Mouse (Mus musculus) hindbrain, embryonic 16.5 days (tissue): ENCODE results near the gene Trpm6. TPM values are rescaled to one million over a fixed set of nuclear protein-coding genes. Genes with fewer than 3 reads are reported as not detected.

ENCODE experiments used
- ATAC-seq: fragments of 200-750 bp; cut with Nextera tagmentation; 2 replicates; pipeline ENCODE4 v1.8.0; 2017; ENCODE audit warnings: moderate TSS enrichment, moderate library complexity
- H3K27ac ChIP-seq: fragments of 300-500 bp; sonication (generic); 2 replicates; pipeline ENCODE4 v1.5.1; 2014; ENCODE audit warnings: low read depth, mild to moderate bottlenecking, control low read depth, low read length, moderate library complexity
- H3K27me3 ChIP-seq: fragments of 300-500 bp; sonication (generic); replicated peaks from 2 replicates; pipeline ENCODE4 v1.6.1; 2014; ENCODE audit warnings: low read length; ENCODE audit not compliant: control insufficient read depth, insufficient read depth
- H3K36me3 ChIP-seq: fragments of 300-500 bp; sonication (generic); 2 replicates; pipeline ENCODE4 v1.6.1; 2014; ENCODE audit warnings: mild to moderate bottlenecking, low read length, moderate library complexity, mixed read lengths; ENCODE audit not compliant: control insufficient read depth, insufficient read depth
- H3K4me1 ChIP-seq: fragments of 300-500 bp; sonication (generic); 2 replicates; pipeline ENCODE4 v1.6.1; 2014; ENCODE audit warnings: low read depth, low read length; ENCODE audit not compliant: control insufficient read depth, insufficient read depth
- H3K4me2 ChIP-seq: fragments of 300-500 bp; sonication (generic); 2 replicates; pipeline ENCODE4 v1.6.1; 2014; ENCODE audit warnings: mild to moderate bottlenecking, low read length, control low read depth, moderate library complexity
- H3K4me3 ChIP-seq: fragments of 300-500 bp; sonication (generic); 2 replicates; pipeline ENCODE4 v1.5.1; 2014; ENCODE audit warnings: mild to moderate bottlenecking, low read length, control low read depth, moderate library complexity
- H3K9ac ChIP-seq: fragments of 300-500 bp; sonication (generic); 2 replicates; pipeline ENCODE4 v1.6.1; 2014; ENCODE audit warnings: low read depth, mild to moderate bottlenecking, control low read depth, low read length, moderate library complexity
- H3K9me3 ChIP-seq: fragments of 300-500 bp; sonication (generic); 2 replicates; pipeline ENCODE4 v1.6.1; 2014; ENCODE audit warnings: mild to moderate bottlenecking, low read length, moderate library complexity; ENCODE audit not compliant: control insufficient read depth
- WGBS: fragments of 180-500 bp; shearing (Covaris S2); extraction: QIAGEN DNeasy Blood & Tissue Kit; methylation state at CpG from one replicate; pipeline ENCODE4 v1.1.7; 2014; 5-methylcytosine and 5-hydroxymethylcytosine counted together
- polyA plus RNA-seq: library from polyadenylated mRNA; unstranded; fragments of >200 nt; fragmentation: Nextera tagmentation; extraction: Ambion mirVana; gene quantifications from 2 replicates; pipeline ENCODE4 v1.2.1, GENCODE M21; 2015

The Trpm6 gene
- polyA plus RNA-seq, 1 experiment from 2014 or later = 0.43 TPM

GRCm38 (mm10) chr19:18757706-18758105, 7.9 kb downstream of the Trpm6 start:
- Histone ChIP-seq H3K9me3 (no peaks in the 10 kb centered on the region), H3K4me3 (no peak overlapping the region), H3K9ac (no peak overlapping the region), H3K4me1 (no peaks in the 10 kb centered on the region), H3K27me3 (no peaks in the 10 kb centered on the region), H3K4me2 (no peak overlapping the region), H3K27ac (no peak overlapping the region), H3K36me3 (no peaks in the 10 kb centered on the region)
- ATAC-seq = no peak
- 54% methylated on average over 4 of the region's 4 CpGs for WGBS

DNA sequence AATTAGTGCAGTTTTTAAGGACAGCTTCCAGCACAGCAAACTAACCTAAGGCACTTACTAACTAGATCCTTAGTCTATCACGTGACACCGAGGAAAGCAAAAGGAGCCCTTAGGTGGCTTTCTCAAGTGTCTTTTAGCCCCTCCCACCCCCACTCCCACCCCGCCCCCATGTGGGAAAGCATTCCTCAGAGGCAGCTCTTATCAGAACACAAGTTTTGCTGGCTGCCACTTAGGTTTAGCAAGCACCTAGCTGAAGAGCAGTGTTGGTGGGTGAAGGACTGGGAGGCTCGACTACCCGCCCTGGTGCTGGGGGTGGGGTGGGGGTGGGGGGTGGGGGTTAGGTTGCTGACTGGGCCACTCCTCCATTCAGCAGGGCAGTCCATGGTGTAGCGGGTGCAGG, 8.5 kb downstream of the Trpm6 start:
- H3K27ac ChIP-seq = no peak overlapping the region
- no peak overlapping the region for H3K4me2 ChIP-seq
- no peak overlapping the region for H3K4me3 ChIP-seq
- 39% methylated on average over 6 of the region's 6 CpGs for WGBS
- no peaks in the 10 kb centered on the region for H3K27me3 ChIP-seq
- no peaks in the 10 kb centered on the region for H3K36me3 ChIP-seq
- no peaks in the 10 kb centered on the region for H3K9me3 ChIP-seq
- H3K9ac ChIP-seq = no peak overlapping the region
- no peak for ATAC-seq
- no peaks in the 10 kb centered on the region for H3K4me1 ChIP-seq

DNA sequence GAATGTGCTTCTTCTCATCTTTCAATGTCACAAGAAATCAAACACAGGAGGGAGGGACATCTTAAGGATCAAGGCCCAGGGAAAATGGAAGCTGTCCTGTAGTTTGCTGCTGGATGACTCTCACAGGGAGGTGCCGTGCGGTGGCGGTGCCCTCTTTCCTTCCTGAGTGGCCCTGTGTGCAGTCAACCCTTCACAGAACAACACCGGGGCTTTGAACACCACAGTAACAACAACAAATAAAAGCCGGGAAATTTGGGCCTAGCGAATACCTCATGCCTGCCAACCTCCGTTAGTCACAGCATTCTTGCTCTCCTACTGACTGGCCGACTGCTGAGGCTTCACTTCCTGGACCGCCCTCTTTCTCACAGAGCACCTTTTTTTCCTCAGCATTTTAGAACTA, 9.1 kb downstream of the Trpm6 start:
- H3K4me1 ChIP-seq = no peaks in the 10 kb centered on the region
- no peak for ATAC-seq
- H3K9me3 ChIP-seq = no peaks in the 10 kb centered on the region
- no peak overlapping the region for H3K4me3 ChIP-seq
- no peaks in the 10 kb centered on the region for H3K27me3 ChIP-seq
- 25% methylated on average over 9 of the region's 9 CpGs for WGBS
- no peak overlapping the region for H3K9ac ChIP-seq
- H3K36me3 ChIP-seq = no peaks in the 10 kb centered on the region
- no peak overlapping the region for H3K4me2 ChIP-seq
- H3K27ac ChIP-seq = no peak overlapping the region

DNA sequence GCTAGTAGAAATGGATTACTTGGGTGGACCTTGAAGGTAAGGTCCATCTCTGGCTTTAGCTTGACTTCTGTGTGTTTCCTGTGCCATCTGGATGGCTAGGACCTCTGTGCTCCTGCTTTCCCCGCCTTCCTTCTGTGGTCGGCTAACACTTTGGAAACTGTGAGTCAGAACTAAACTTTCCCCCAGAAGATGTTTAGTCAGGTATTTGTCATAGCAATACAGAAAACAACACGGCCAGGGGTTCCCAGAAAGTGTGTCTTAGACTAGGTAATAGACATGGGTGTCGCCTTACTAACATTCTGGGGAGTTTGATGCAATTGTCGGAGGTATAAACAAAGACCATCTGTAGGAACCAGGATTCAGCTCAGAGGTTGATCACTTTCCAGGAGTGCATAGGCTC, 16.6 kb downstream of the Trpm6 start:
- no peak for ATAC-seq
- no peak overlapping the region for H3K9ac ChIP-seq
- 84% methylated on average over 5 of the region's 5 CpGs for WGBS

GRCm38 (mm10) chr19:18771048-18771447, 21.3 kb downstream of the Trpm6 start:
- WGBS = 78% methylated on average over 1 of the region's 1 CpGs

More for the DNA sequence above, 16.6 kb downstream of the Trpm6 start:
- Histone ChIP-seq H3K4me3 (no peak overlapping the region), H3K27me3 (no peaks in the 10 kb centered on the region), H3K36me3 (no peaks in the 10 kb centered on the region), H3K9me3 (no peaks in the 10 kb centered on the region), H3K4me2 (no peak overlapping the region), H3K27ac (no peak overlapping the region), H3K4me1 (no peaks in the 10 kb centered on the region)

DNA sequence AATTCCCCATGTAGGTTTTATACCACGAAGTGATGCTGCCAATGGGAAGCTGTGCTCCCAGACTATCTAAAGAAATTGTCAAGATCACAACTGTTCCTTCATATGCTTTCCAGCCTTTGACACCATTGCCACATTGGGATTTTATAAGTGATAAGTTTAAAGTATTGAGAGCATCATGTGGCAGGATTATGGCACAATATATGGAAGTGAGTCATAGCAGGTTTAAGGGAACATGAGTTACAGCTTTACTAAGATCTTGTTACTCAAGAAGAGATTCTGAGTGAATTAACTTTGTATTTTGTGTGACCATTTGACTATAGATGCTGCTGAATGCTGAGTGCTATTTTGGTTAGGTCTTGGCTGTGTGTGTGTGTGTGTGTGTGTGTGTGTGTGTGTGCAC, 21.8 kb downstream of the Trpm6 start:
- no peaks in the 10 kb centered on the region for H3K36me3 ChIP-seq
- H3K9me3 ChIP-seq = no peaks in the 10 kb centered on the region
- H3K9ac ChIP-seq = no peak overlapping the region
- ATAC-seq = no peak
- no peak overlapping the region for H3K4me3 ChIP-seq
- no peak overlapping the region for H3K4me2 ChIP-seq
- H3K27ac ChIP-seq = no peak overlapping the region
- 85% methylated on average over 1 of the region's 1 CpGs for WGBS
- H3K27me3 ChIP-seq = no peaks in the 10 kb centered on the region
- no peaks in the 10 kb centered on the region for H3K4me1 ChIP-seq

More at GRCm38 (mm10) chr19:18771048-18771447, 21.3 kb downstream of the Trpm6 start:
- Histone ChIP-seq H3K9me3 (no peaks in the 10 kb centered on the region), H3K4me2 (no peak overlapping the region), H3K27ac (no peak overlapping the region), H3K27me3 (no peaks in the 10 kb centered on the region), H3K36me3 (no peaks in the 10 kb centered on the region), H3K4me1 (no peaks in the 10 kb centered on the region), H3K4me3 (no peak overlapping the region), H3K9ac (no peak overlapping the region)
- ATAC-seq = no peak

DNA sequence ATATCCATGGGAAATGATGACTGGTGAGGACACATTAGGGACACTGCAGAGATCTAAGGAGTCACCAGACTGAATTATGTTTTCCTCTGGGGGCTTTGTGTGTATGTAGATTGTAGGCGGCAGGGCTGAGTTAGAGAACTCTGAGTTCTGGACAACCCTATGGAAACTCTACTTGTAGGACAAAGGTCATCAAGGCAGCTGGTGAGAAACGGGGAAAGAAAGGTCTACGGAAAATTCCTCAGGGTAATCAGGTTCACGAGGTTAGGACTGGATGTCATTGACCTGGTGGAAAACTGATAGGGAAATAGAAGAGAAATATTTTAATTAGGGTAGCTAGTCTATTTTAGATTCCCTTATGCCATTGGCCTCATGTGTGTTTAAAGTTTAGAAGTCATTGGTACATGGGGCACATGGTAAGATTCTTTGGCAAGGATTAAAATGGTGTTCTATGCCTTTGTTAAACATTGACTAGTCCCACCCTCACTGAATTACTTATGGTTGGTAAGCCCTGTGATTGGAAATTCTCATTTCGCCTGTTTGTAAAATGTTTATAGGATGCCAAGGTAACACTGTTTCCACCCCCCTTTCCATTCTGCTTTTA, 23.2 kb downstream of the Trpm6 start:
- no peaks in the 10 kb centered on the region for H3K27me3 ChIP-seq
- no peak for ATAC-seq
- H3K9ac ChIP-seq = no peak overlapping the region
- H3K27ac ChIP-seq = no peak overlapping the region
- no peaks in the 10 kb centered on the region for H3K4me1 ChIP-seq
- H3K4me2 ChIP-seq = no peak overlapping the region
- 92% methylated on average over 5 of the region's 5 CpGs for WGBS
- no peak overlapping the region for H3K4me3 ChIP-seq
- H3K9me3 ChIP-seq = no peaks in the 10 kb centered on the region
- H3K36me3 ChIP-seq = no peaks in the 10 kb centered on the region

DNA sequence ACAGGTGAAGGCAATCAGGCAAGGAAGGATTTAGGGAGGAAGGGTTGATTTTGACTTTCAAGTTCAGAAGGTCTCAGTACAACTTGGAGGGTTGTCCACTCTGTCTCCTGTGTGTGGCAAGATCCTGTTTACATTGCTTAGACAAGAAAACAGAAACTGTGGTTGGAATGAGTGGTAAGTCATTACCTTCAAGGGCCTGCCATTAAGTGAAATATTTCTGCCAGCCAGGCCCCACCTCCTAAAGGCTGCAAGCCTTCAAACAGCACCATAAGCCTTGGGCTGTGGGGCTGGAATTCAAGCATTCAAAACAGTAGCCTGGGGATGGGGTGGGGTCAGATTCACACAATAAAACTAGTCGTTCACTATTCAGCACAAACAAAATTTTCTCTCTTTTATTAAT, 24.3 kb downstream of the Trpm6 start:
- no peak overlapping the region for H3K4me2 ChIP-seq
- no peak overlapping the region for H3K9ac ChIP-seq
- no peaks in the 10 kb centered on the region for H3K27me3 ChIP-seq
- H3K36me3 ChIP-seq = no peaks in the 10 kb centered on the region
- no peak overlapping the region for H3K4me3 ChIP-seq
- no peak for ATAC-seq
- WGBS = 57% methylated on average over 1 of the region's 1 CpGs
- H3K4me1 ChIP-seq = no peaks in the 10 kb centered on the region
- H3K9me3 ChIP-seq = no peaks in the 10 kb centered on the region
- H3K27ac ChIP-seq = no peak overlapping the region

- 74% methylated on average over 1 of the region's 1 CpGs for WGBS
- Histone ChIP-seq H3K4me1 (no peaks in the 10 kb centered on the region), H3K27ac (no peak overlapping the region), H3K4me2 (no peak overlapping the region), H3K36me3 (no peaks in the 10 kb centered on the region), H3K9me3 (no peaks in the 10 kb centered on the region), H3K9ac (no peak overlapping the region), H3K4me3 (no peak overlapping the region), H3K27me3 (no peaks in the 10 kb centered on the region)
- no peak for ATAC-seq
These were observed 49.9 kb downstream of the Trpm6 start for GRCm38 (mm10) chr19:18799646-18800045.

DNA sequence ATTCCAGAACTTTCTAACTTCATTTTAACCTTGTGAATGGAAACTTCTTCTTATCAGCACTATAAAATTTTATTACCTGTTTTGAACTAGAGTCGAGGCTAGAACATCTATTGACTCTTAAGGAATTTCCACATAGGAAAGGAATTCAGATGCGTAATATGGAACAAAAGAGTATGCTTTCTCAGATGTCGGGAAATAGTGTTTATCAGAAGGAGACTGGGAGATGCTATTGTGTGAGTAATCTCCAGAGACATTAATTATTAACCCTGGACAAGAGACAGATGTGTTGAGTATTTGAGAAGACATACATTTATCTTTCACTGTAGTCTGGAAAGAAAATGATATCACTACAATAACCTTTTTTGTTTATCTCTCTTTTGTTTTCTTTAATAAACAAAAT, 61.5 kb downstream of the Trpm6 start:
- H3K4me1 ChIP-seq = no peaks in the 10 kb centered on the region
- no peaks in the 10 kb centered on the region for H3K9me3 ChIP-seq
- no peak overlapping the region for H3K4me2 ChIP-seq
- no peaks in the 10 kb centered on the region for H3K36me3 ChIP-seq
- ATAC-seq = no peak
- no peak overlapping the region for H3K27ac ChIP-seq
- WGBS = 82% methylated on average over 3 of the region's 3 CpGs
- H3K9ac ChIP-seq = no peak overlapping the region
- no peaks in the 10 kb centered on the region for H3K27me3 ChIP-seq
- H3K4me3 ChIP-seq = no peak overlapping the region
